Mouse (Mus musculus): ENCODE results near the gene Elp5.
"Not testable (repeated sequence)": the region's sequence is repeated elsewhere in the genome, so short reads cannot be mapped to it uniquely, and the experiment has no call there.

Gene Elp5

GRCm38 (mm10) chr11:69934169-69934568 lies 48.1 kb downstream of the Elp5 start:
- peak; percentile 91 for DNase-seq (ENCODE audit: low spot score)

- no peak for DNase-seq (ENCODE audit: low spot score)
Observed at GRCm38 (mm10) chr11:69933066-69933465, 49.3 kb downstream of the Elp5 start.

GRCm38 (mm10) chr11:69932254-69932653 lies 50.1 kb downstream of the Elp5 start:
- DNase-seq (ENCODE audit: low spot score), result no peak

GRCm38 (mm10) chr11:69931769-69932168 lies 50.5 kb downstream of the Elp5 start:
- no peak for DNase-seq (ENCODE audit: low spot score)

GRCm38 (mm10) chr11:69930967-69931537 lies 51.3 kb downstream of the Elp5 start:
- DNase-seq (ENCODE audit: low spot score), result no peak

- not testable (repeated sequence) for DNase-seq (ENCODE audit: low spot score)
Observed at GRCm38 (mm10) chr11:69930176-69930575, 52.1 kb downstream of the Elp5 start.

- no peak for DNase-seq (ENCODE audit: low spot score)
Observed at GRCm38 (mm10) chr11:69929712-69930111, 52.6 kb downstream of the Elp5 start.

- no peak for DNase-seq (ENCODE audit: low spot score)
Observed at GRCm38 (mm10) chr11:69927501-69927900, 54.8 kb downstream of the Elp5 start.

- DNase-seq (ENCODE audit: low spot score), result no peak
Observed at GRCm38 (mm10) chr11:69922796-69923195, 59.5 kb downstream of the Elp5 start.

- DNase-seq (ENCODE audit: low spot score), result no peak
Observed at GRCm38 (mm10) chr11:69922012-69922756, 60.1 kb downstream of the Elp5 start.

GRCm38 (mm10) chr11:69921114-69922011 lies 61.0 kb downstream of the Elp5 start, which contains the start of gene Eif5a:
TSS of gene Eif5a (minus strand) at chr11:69921958.
- peak; percentile 99 for DNase-seq (ENCODE audit: low spot score)

GRCm38 (mm10) chr11:69920266-69921031 lies 61.9 kb downstream of the Elp5 start:
- DNase-seq (ENCODE audit: low spot score), result peak; percentile 46

GRCm38 (mm10) chr11:69919661-69920265 lies 62.6 kb downstream of the Elp5 start:
- peak; percentile 84 for DNase-seq (ENCODE audit: low spot score)

- DNase-seq (ENCODE audit: low spot score), result no peak
Observed at GRCm38 (mm10) chr11:69919053-69919452, 63.3 kb downstream of the Elp5 start.

Measured in MN1 (cell line).